ENCODE assay signal across 20 mouse cellular contexts in genomic region chr1:162805011-162805410, GRCm38 (mm10). TPM values are rescaled to one million over a fixed set of nuclear protein-coding genes. Genes with fewer than 3 reads are reported as not detected.
DNase-seq lines count a peak whose midpoint lies in the region; ATAC-seq and TF ChIP-seq lines count a peak whose summit lies in the region.
"Had no signal": no experiment of that assay in that cellular context is flagged by ENCODE, and none has a peak within 500 bp of the region (broad histone marks: within the 10 kb centered on the region; RNA-seq: fewer than 3 reads in every experiment).

No protein-coding gene starts in this region.

- DNase-seq in kidney, adult 2 months: no peak
- no peak for DNase-seq in liver, postnatal 0 days
- DNase-seq in Patski (ENCODE audit: low read depth, low spot score): no peak
- DNase-seq in cerebellum, postnatal 25 days: no peak
- DNase-seq in left cerebral cortex, adult 8-10 months (ENCODE audit: low spot score in 2 of 2): no peak
- DNase-seq: cerebellum, adult 11-12 months; liver, embryonic 13.5 days; right cerebral cortex, postnatal 14 days had no signal

- CTCF ChIA-PET in Patski (lab: Charles Lee): no interaction called here

- H3K9me3 ChIP-seq in kidney, embryonic 16.5 days (ENCODE audit: low read length): no peaks in the 10 kb centered on the region
- H3K9me3 ChIP-seq in liver, postnatal 0 days (ENCODE audit: low read length): no peaks in the 10 kb centered on the region
- H3K9me3 ChIP-seq in liver, embryonic 12.5 days (replicated peaks): no peaks in the 10 kb centered on the region
- H3K9me3 ChIP-seq in ES-Bruce4 (replicated peaks; ENCODE audit: control insufficient read depth, insufficient read depth, low read length, poor library complexity, severe bottlenecking): no peaks in the 10 kb centered on the region
- H3K9me3 ChIP-seq: embryonic facial prominence, embryonic 15.5 days; liver, embryonic 13.5 days; midbrain, embryonic 15.5 days had no signal

- no peak for TF ChIP-seq EP300 in liver, postnatal 0 days (IDR thresholded peaks at IDR 0.05; ENCODE audit: low read depth)
- no peak for TF ChIP-seq EP300 in ES-Bruce4 (IDR thresholded peaks at IDR 0.05; ENCODE audit: insufficient read depth, low read depth, low read length)

- no peak overlapping the region for H3K4me2 ChIP-seq in kidney, embryonic 16.5 days (replicated peaks; ENCODE audit: low read depth, low read length)
- H3K4me2 ChIP-seq in liver, postnatal 0 days (ENCODE audit: low read depth, low read length): no peak overlapping the region
- no peak overlapping the region for H3K4me2 ChIP-seq in liver, embryonic 12.5 days
- H3K4me2 ChIP-seq: embryonic facial prominence, embryonic 15.5 days; heart, embryonic 11.5 days; liver, embryonic 13.5 days; midbrain, embryonic 15.5 days had no signal

- H3K4me1 ChIP-seq in kidney, adult 2 months (ENCODE audit: control insufficient read depth, insufficient read depth, low read length): no peaks in the 10 kb centered on the region
- H3K4me1 ChIP-seq in kidney, embryonic 16.5 days (ENCODE audit: insufficient read depth, low read length): no peaks in the 10 kb centered on the region
- H3K4me1 ChIP-seq in liver, postnatal 0 days (ENCODE audit: insufficient read depth): no peaks in the 10 kb centered on the region
- no peaks in the 10 kb centered on the region for H3K4me1 ChIP-seq in liver, embryonic 12.5 days
- no peaks in the 10 kb centered on the region for H3K4me1 ChIP-seq in ES-Bruce4 (ENCODE audit: control insufficient read depth, insufficient read depth, low read length)
- H3K4me1 ChIP-seq: embryonic facial prominence, embryonic 15.5 days; liver, embryonic 13.5 days; midbrain, embryonic 15.5 days had no signal

- H3K4me3 ChIP-seq in kidney, adult 2 months (ENCODE audit: insufficient read depth, low read depth, low read length): no peak overlapping the region
- no peak overlapping the region for H3K4me3 ChIP-seq in kidney, embryonic 16.5 days (ENCODE audit: low read length)
- no peak overlapping the region for H3K4me3 ChIP-seq in liver, postnatal 0 days (ENCODE audit: low read depth, low read length)
- H3K4me3 ChIP-seq in liver, embryonic 12.5 days: no peak overlapping the region
- H3K4me3 ChIP-seq in ES-Bruce4 (ENCODE audit: low read depth, low read length): no peak overlapping the region
- H3K4me3 ChIP-seq: embryonic facial prominence, embryonic 15.5 days; liver, embryonic 13.5 days; midbrain, embryonic 15.5 days had no signal

- POLR2A ChIA-PET in Patski (lab: Charles Lee): no interaction called here

- no peak overlapping the region for H3K27ac ChIP-seq in kidney, adult 2 months (ENCODE audit: insufficient read depth, low read depth, low read length)
- no peak overlapping the region for H3K27ac ChIP-seq in kidney, embryonic 16.5 days (ENCODE audit: low read length)
- no peak overlapping the region for H3K27ac ChIP-seq in liver, postnatal 0 days (ENCODE audit: low read depth)
- no peak overlapping the region for H3K27ac ChIP-seq in liver, embryonic 12.5 days
- no peak overlapping the region for H3K27ac ChIP-seq in ES-Bruce4 (ENCODE audit: insufficient read depth, low read length)
- H3K27ac ChIP-seq: embryonic facial prominence, embryonic 15.5 days; liver, embryonic 13.5 days; midbrain, embryonic 15.5 days had no signal

- no peak for ATAC-seq in kidney, embryonic 16.5 days (ENCODE audit: low FRiP score, low TSS enrichment)
- no peak for ATAC-seq in liver, postnatal 0 days
- no peak for ATAC-seq in liver, embryonic 12.5 days
- no peak for ATAC-seq in Patski
- ATAC-seq: forebrain, embryonic 14.5 days; inflammation-experienced regulatory T-cells, adult 6 months; midbrain, embryonic 15.5 days had no signal

- TF ChIP-seq POLR2A in kidney, adult 2 months (IDR thresholded peaks at IDR 0.05; ENCODE audit: low read depth, low read length): no peak
- no peak for TF ChIP-seq POLR2A in ES-Bruce4 (IDR thresholded peaks at IDR 0.05; ENCODE audit: insufficient read depth, low read length)

- no peaks in the 10 kb centered on the region for H3K36me3 ChIP-seq in kidney, adult 2 months (ENCODE audit: control insufficient read depth, insufficient read depth, low read length)
- no peaks in the 10 kb centered on the region for H3K36me3 ChIP-seq in kidney, embryonic 16.5 days (ENCODE audit: insufficient read depth, low read length)
- H3K36me3 ChIP-seq in liver, postnatal 0 days (replicated peaks; ENCODE audit: insufficient read depth, low read length): no peaks in the 10 kb centered on the region
- no peaks in the 10 kb centered on the region for H3K36me3 ChIP-seq in liver, embryonic 12.5 days
- no peaks in the 10 kb centered on the region for H3K36me3 ChIP-seq in ES-Bruce4 (ENCODE audit: control insufficient read depth, insufficient read depth, low read length, poor library complexity, severe bottlenecking)
- H3K36me3 ChIP-seq: embryonic facial prominence, embryonic 15.5 days; liver, embryonic 13.5 days; midbrain, embryonic 15.5 days had no signal

- no peak overlapping the region for H3K9ac ChIP-seq in kidney, embryonic 16.5 days (replicated peaks; ENCODE audit: low read length)
- H3K9ac ChIP-seq in liver, postnatal 0 days (replicated peaks): no peak overlapping the region
- H3K9ac ChIP-seq in liver, embryonic 12.5 days: no peak overlapping the region
- H3K9ac ChIP-seq in ES-Bruce4 (ENCODE audit: low read depth, poor library complexity, severe bottlenecking): no peak overlapping the region
- H3K9ac ChIP-seq: embryonic facial prominence, embryonic 15.5 days; liver, embryonic 13.5 days; midbrain, embryonic 15.5 days had no signal

- WGBS in kidney, adult 2 months: 61% methylated on average over 5 of the region's 5 CpGs
- 56% methylated on average over 5 of the region's 5 CpGs for WGBS in kidney, embryonic 16.5 days
- 62% methylated on average over 5 of the region's 5 CpGs for WGBS in liver, postnatal 0 days (ENCODE audit: insufficient replicate concordance)
- WGBS in liver, embryonic 12.5 days (ENCODE audit: insufficient replicate concordance): 50% methylated on average over 5 of the region's 5 CpGs

- in situ Hi-C loops in Patski (cut with MboI; ENCODE audit: low pct_unique_long_range_greater_than_20kb): no loop called here

- peak; percentile 32; the same call in 1 of the 2 replicates for TF ChIP-seq CTCF in kidney, adult 2 months (conservative IDR thresholded peaks at IDR 0.05; ENCODE audit: insufficient read depth, insufficient read length, low read depth, low read length)
- 0 out of 2 replicates have a peak, but pooled peaks have one; percentile 12 for TF ChIP-seq CTCF in liver, postnatal 0 days (IDR thresholded peaks at IDR 0.05; ENCODE audit: low read depth)
- TF ChIP-seq CTCF in ES-Bruce4 (IDR thresholded peaks at IDR 0.05; ENCODE audit: low read depth, low read length): peak; percentile 29
- peak; percentile 38 for TF ChIP-seq CTCF in Patski (IDR thresholded peaks at IDR 0.05)

- no peaks in the 10 kb centered on the region for H3K27me3 ChIP-seq in kidney, adult 2 months (replicated peaks; ENCODE audit: control insufficient read depth, insufficient read depth, low read length)
- no peaks in the 10 kb centered on the region for H3K27me3 ChIP-seq in kidney, embryonic 16.5 days (ENCODE audit: insufficient read depth, low read length)
- no peaks in the 10 kb centered on the region for H3K27me3 ChIP-seq in liver, postnatal 0 days (ENCODE audit: insufficient read depth, low read length)
- H3K27me3 ChIP-seq in liver, embryonic 12.5 days (replicated peaks): no peaks in the 10 kb centered on the region
- H3K27me3 ChIP-seq in ES-Bruce4 (ENCODE audit: control insufficient read depth, insufficient read depth, low read length, poor library complexity, severe bottlenecking) (no peaks in the 10 kb centered on the region), Patski (peaks cover 39% of the 10 kb centered on the region)
- H3K27me3 ChIP-seq: embryonic facial prominence, embryonic 15.5 days; liver, embryonic 13.5 days; midbrain, embryonic 15.5 days had no signal

RNA-seq across cellular contexts. Expression of gene Fmo4, which starts 8.8 kb away (rescaled TPM):
- polyA plus RNA-seq in kidney, adult 2 months (2012; rRNA removed): 28.0 and 29.6 TPM in 2 replicates
- 1.7 and 2.1 TPM in 2 replicates for polyA plus RNA-seq in kidney, embryonic 16.5 days (2015; fragmentation: Nextera tagmentation; extraction: Ambion mirVana)
- 5.2 and 6.0 TPM in 2 replicates for polyA plus RNA-seq in liver, postnatal 0 days (2015; fragmentation: Nextera tagmentation; extraction: Ambion mirVana)
- 0.67 and 0.79 TPM in 2 replicates for polyA plus RNA-seq in liver, embryonic 12.5 days (2016; fragmentation: Nextera tagmentation; extraction: Ambion mirVana)
- polyA plus RNA-seq in ES-Bruce4 (2011; ENCODE audit: insufficient read depth, insufficient read length, low read depth, missing spikeins) (not detected in 2 replicates), Patski (2021) (0.14 TPM)
- total RNA-seq in left cerebral cortex, adult 8-10 months (2022): under 1 TPM in 1 of 4 experiments, not detected in 3; 0.26 TPM
- total RNA-seq: common myeloid progenitor, adult 5-6 weeks; hematopoietic stem cell, adult 5-6 weeks; layer of hippocampus, adult 18-20 months; left cerebral cortex, postnatal 25 days had no signal
- polyA plus RNA-seq: heart, embryonic 11.5 days; inflammation-experienced regulatory T-cells, adult 6 months had no signal
